Mouse (Mus musculus) kidney, adult 2 months (tissue): ENCODE data around the gene Cbr2. TPM values are rescaled to one million over a fixed set of nuclear protein-coding genes. Genes with fewer than 3 reads are reported as not detected.

ENCODE experiments used
- DNase-seq: peaks from one replicate; pipeline ENCODE4 v3.0.0; 2021
- H3K27ac ChIP-seq: fragments of 200-500 bp; 2 replicates; pipeline ENCODE4 v1.5.1; 2012; ENCODE audit warnings: low read depth, low read length, control low read depth, inconsistent platforms; ENCODE audit not compliant: insufficient read depth
- H3K27me3 ChIP-seq: fragments of 200-500 bp; replicated peaks from 2 replicates; pipeline ENCODE4 v1.6.1; 2012; ENCODE audit warnings: mild to moderate bottlenecking, moderate library complexity, low read length, inconsistent platforms; ENCODE audit not compliant: control insufficient read depth, insufficient read depth
- H3K36me3 ChIP-seq: fragments of 200-500 bp; 2 replicates; pipeline ENCODE4 v1.6.1; 2012; ENCODE audit warnings: mild to moderate bottlenecking, moderate library complexity, low read length, inconsistent platforms; ENCODE audit not compliant: control insufficient read depth, insufficient read depth
- H3K4me1 ChIP-seq: fragments of 200-500 bp; 2 replicates; pipeline ENCODE4 v1.6.1; 2011; ENCODE audit warnings: low read length; ENCODE audit not compliant: control insufficient read depth, insufficient read depth
- H3K4me3 ChIP-seq: fragments of 200-500 bp; 2 replicates; pipeline ENCODE4 v1.5.1; 2011; ENCODE audit warnings: mild to moderate bottlenecking, low read depth, low read length, control low read depth; ENCODE audit not compliant: insufficient read depth
- CTCF ChIP-seq: fragments of 200-500 bp; conservative IDR thresholded peaks from 2 replicates; pipeline ENCODE4 v1.5.1; 2011; ENCODE audit warnings: low read depth, mild to moderate bottlenecking, control low read depth, low read length, moderate library complexity, mixed read lengths; ENCODE audit not compliant: insufficient read depth, insufficient read length
- POLR2A ChIP-seq: fragments of 200-500 bp; IDR thresholded peaks from one replicate; pipeline ENCODE4 v1.6.1; 2011; ENCODE audit warnings: low read depth, low read length, control low read depth
- WGBS: fragments of 180-500 bp; shearing (Covaris S2); methylation state at CpG from one replicate; pipeline ENCODE4 v1.1.7; 2018; 5-methylcytosine and 5-hydroxymethylcytosine counted together
- polyA plus RNA-seq: library from polyadenylated mRNA; depleted of rRNA; stranded (reverse); fragments of >200 nt; gene quantifications from 2 replicates; pipeline ENCODE4 v1.2.3, GENCODE M21; 2012

Gene Cbr2
- polyA plus RNA-seq, 1 experiment: 31.3 TPM

DNA sequence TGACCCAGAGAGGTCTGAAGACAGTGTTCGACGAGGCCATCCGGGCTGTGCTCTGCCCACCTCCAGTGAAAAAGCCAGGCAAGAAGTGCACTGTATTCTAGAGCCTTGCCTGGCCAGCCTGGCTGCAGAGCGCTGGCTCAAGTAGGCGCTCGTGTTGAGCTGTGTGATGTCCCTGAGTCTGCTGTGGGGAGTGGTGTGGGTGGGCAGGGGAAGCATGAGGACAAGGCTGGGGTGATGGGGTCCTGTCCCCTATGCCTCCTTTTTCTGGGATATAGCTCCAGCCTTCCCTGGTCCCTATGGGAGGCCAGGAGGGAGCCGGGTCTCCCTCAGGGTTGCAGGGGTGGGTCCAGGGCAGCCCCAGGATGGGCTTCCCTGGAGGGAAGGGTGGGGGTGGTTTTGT lies 8.4 kb downstream of the Cbr2 start:
- 82% methylated on average over 7 of the region's 7 CpGs for WGBS
- Histone ChIP-seq H3K36me3 (peaks cover 2% of the 10 kb centered on the region; the same call in 1 of the 2 replicates), H3K27ac (no peak overlapping the region), H3K4me1 (peaks cover 11% of the 10 kb centered on the region; the same call in 1 of the 2 replicates), H3K27me3 (no peaks in the 10 kb centered on the region), H3K4me3 (no peak overlapping the region)
- DNase-seq: peak; percentile 29
- TF ChIP-seq POLR2A: no peak
- TF ChIP-seq CTCF: no peak

DNA sequence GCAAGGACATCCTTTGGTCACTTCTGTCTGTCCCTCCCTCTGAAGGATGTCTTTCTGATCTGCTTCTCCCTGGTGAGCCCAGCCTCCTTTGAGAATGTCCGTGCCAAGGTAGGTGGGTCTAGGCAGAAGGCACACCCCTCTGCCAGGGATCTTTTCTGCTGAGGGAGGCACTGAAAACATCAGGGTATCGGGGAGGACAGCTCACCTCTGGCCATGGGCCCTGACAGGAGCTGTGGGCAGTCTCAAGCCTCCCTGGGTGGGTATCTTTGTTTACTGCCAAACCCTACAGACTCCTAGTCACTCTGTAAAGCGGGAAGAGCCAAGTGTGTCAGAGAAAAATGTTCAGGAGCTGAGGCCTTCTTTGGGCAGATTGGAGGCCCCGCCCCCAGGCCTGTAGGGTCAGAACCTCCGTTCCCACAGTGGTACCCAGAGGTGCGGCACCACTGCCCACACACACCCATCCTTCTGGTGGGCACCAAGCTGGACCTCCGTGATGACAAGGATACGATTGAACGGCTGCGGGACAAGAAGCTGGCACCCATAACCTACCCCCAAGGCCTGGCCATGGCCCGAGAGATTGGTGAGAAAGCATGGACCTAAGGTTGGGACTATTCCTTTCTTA lies 9.0 kb downstream of the Cbr2 start:
- no peaks in the 10 kb centered on the region for H3K27me3 ChIP-seq
- no peak overlapping the region for H3K4me3 ChIP-seq
- TF ChIP-seq POLR2A (peak; percentile 28), CTCF (no peak)
- peaks cover 11% of the 10 kb centered on the region; the same call in 1 of the 2 replicates for H3K4me1 ChIP-seq
- peaks cover 2% of the 10 kb centered on the region; the same call in 1 of the 2 replicates for H3K36me3 ChIP-seq
- no peak overlapping the region for H3K27ac ChIP-seq
- 67% methylated on average over 11 of the region's 11 CpGs for WGBS
- peak; percentile 81 for DNase-seq

- TF ChIP-seq POLR2A (no peak), CTCF (no peak)
- peaks cover 2% of the 10 kb centered on the region; the same call in 1 of the 2 replicates for H3K36me3 ChIP-seq
- no peak overlapping the region for H3K27ac ChIP-seq
- peak overlapping the region; percentile 53 for H3K4me3 ChIP-seq
- WGBS: 22% methylated on average over 21 of the region's 21 CpGs
- no peak for DNase-seq
- no peaks in the 10 kb centered on the region for H3K27me3 ChIP-seq
- H3K4me1 ChIP-seq: peaks cover 11% of the 10 kb centered on the region; the same call in 1 of the 2 replicates
Observed at GRCm38 (mm10) chr11:120722067-120722630, 9.8 kb downstream of the Cbr2 start.

DNA sequence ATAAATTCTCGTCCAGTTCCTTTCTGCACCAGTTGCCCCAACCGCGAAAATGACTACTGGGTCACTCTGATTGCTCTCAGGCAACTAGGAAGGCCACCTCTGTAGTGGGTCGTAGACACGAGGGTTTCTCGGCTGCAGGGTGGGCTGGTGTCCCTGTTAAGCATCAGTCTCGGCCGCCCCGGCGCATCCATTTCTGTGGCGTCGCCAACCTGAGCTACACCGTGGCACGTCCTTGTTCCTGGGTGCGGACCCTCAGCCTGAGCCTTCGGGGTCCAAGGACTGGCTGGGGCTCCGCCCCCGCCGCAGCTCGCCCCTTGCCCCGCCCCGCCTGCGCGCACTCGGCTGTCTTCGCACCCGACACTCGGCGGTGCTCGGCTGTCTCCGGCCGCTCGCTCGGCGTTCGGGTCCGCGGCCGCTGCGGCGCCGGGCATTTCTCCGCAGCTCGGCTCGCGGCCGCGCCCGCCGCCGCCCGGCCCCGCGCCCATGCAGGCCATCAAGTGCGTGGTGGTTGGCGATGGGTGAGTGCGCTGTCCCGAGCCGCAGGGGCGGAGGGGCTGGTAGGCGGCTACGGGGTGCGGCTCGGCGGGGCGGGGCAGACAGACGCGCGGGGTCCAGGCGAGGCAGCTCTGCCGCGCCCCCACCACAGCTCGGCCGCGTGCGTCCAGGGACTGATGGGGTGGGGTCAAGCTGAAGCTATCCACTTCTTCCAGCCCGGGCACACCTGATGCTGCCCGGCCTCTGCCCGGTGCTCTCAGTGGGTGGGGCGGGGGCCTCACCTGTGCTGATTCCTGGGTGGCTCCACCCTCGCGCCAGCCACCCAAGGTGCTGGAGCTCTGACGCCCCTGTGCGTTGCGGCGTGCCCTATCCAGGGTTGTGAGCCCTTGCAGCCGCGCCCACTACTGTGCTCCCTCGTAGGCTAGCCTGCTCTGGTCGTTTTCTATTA lies 10.5 kb downstream of the Cbr2 start, which contains the start of gene Rac3:
TSS of gene Rac3 (plus strand) at position 347 of the 943 bp plus-strand sequence.
- 1% methylated on average over 88 of the region's 90 CpGs for WGBS
- Histone ChIP-seq H3K27ac (no peak within 1 kb of the TSS), H3K36me3 (peaks cover 2% of the 10 kb centered on the region; the same call in 1 of the 2 replicates), H3K4me3 (peak within 1 kb of the TSS; percentile 53), H3K4me1 (peaks cover 11% of the 10 kb centered on the region; the same call in 1 of the 2 replicates), H3K27me3 (no peaks in the 10 kb centered on the region)
- TF ChIP-seq POLR2A (no peak), CTCF (no peak)
- DNase-seq: peak; percentile 63

GRCm38 (mm10) chr11:120720450-120720849 lies 11.5 kb downstream of the Cbr2 start:
- peaks cover 11% of the 10 kb centered on the region; the same call in 1 of the 2 replicates for H3K4me1 ChIP-seq
- no peaks in the 10 kb centered on the region for H3K36me3 ChIP-seq
- TF ChIP-seq CTCF: peak; percentile 98
- no peak for TF ChIP-seq POLR2A
- DNase-seq: peak; percentile 90
- no peak overlapping the region for H3K27ac ChIP-seq
- no peak overlapping the region for H3K4me3 ChIP-seq
- no peaks in the 10 kb centered on the region for H3K27me3 ChIP-seq
- WGBS: 10% methylated on average over 17 of the region's 17 CpGs

GRCm38 (mm10) chr11:120719841-120720376 lies 12.0 kb downstream of the Cbr2 start:
- peaks cover 11% of the 10 kb centered on the region; the same call in 1 of the 2 replicates for H3K4me1 ChIP-seq
- H3K36me3 ChIP-seq: no peaks in the 10 kb centered on the region
- TF ChIP-seq CTCF (no peak), POLR2A (no peak)
- no peak overlapping the region for H3K27ac ChIP-seq
- H3K4me3 ChIP-seq: no peak overlapping the region
- no peak for DNase-seq
- 89% methylated on average over 13 of the region's 13 CpGs for WGBS
- no peaks in the 10 kb centered on the region for H3K27me3 ChIP-seq
